Mouse (Mus musculus) lung, postnatal 0 days (tissue): ENCODE measurements around the gene Kdelr3.

Source experiments
- CTCF ChIP-seq: IDR thresholded peaks from 2 replicates; pipeline ENCODE4 v1.5.1; 2016; ENCODE audit warnings: antibody characterized with exemption, mild to moderate bottlenecking
- EP300 ChIP-seq: IDR thresholded peaks from 2 replicates; pipeline ENCODE4 v1.6.1; 2016; ENCODE audit warnings: antibody characterized with exemption, mild to moderate bottlenecking, control low read depth

- peak; percentile 89; the same call in 1 of the 2 replicates for TF ChIP-seq EP300
- TF ChIP-seq CTCF, result no peak
These were observed 30.4 kb downstream of the Kdelr3 start, which contains the start of gene Ddx17 for GRCm38 (mm10) chr15:79546410-79547288.
